Mouse (Mus musculus): ENCODE data around the gene Gm37240.

GRCm38 (mm10) chr3:84703083-84703810, 1184.1 kb downstream of the Gm37240 start:
- TF ChIP-seq POLR2A (IDR thresholded peaks at IDR 0.05; ENCODE audit: borderline replicate concordance, insufficient read depth, low read length) (no peak), CTCF (IDR thresholded peaks at IDR 0.05; ENCODE audit: borderline replicate concordance, insufficient read depth, low read depth, low read length) (no peak)
